Comparison of ENCODE assay signal across 11 mouse cellular contexts in the genomic region with DNA sequence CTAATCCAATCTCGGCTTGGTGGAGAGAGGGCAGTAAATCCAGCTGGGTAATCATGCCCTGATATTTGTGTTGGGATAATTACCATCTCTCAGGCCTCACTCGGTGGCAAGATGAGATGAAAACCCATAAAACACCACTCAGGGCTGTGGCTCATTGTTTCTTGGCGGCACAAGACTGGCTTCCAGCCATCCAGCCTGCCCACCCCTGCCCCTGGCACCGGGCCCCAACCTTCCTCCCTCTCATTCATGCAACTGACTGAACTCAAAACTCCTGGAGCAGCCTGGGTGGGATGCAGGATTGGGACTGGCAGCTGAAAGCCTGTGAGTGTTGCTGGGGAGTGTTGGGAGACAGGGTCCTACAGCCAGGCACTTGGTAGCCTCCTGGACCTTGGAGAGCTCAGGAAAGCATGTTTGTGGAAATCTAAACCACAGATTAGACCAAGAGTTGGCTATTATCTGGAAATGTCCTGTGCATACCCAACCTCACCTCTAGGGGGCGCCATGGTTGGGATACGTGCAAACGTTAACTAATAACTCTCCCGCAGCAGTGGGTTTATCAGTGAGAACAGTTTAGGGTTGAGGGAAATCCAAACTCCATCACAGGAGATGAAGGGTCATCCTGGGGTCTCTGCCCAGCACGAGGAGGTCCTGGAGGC.
DNase-seq lines count a peak whose midpoint lies in the region; ATAC-seq and TF ChIP-seq lines count a peak whose summit lies in the region.
"Had no signal": no experiment of that assay in that cellular context is flagged by ENCODE, and none has a peak within 500 bp of the region (broad histone marks: within the 10 kb centered on the region; RNA-seq: fewer than 3 reads in every experiment).

No protein-coding gene starts in this region.

- 42% methylated on average over 9 of the region's 9 CpGs for WGBS in hindbrain, embryonic 14.5 days
- 54% methylated on average over 9 of the region's 9 CpGs for WGBS in hindbrain, embryonic 12.5 days
- 44% methylated on average over 9 of the region's 9 CpGs for whole genome bisulfite sequencing in midbrain, embryonic 14.5 days
- WGBS in midbrain, embryonic 16.5 days, result 44% methylated on average over 9 of the region's 9 CpGs
- WGBS in olfactory bulb, adult 2 months, result 28% methylated on average over 9 of the region's 9 CpGs

- no peak overlapping the region for H3K4me3 ChIP-seq in hindbrain, embryonic 14.5 days (replicated peaks; ENCODE audit: low read length)
- no peak overlapping the region for H3K4me3 ChIP-seq in hindbrain, embryonic 12.5 days
- no peak overlapping the region for H3K4me3 ChIP-seq in midbrain, embryonic 14.5 days (replicated peaks; ENCODE audit: low read depth, low read length)
- H3K4me3 ChIP-seq in midbrain, embryonic 16.5 days (ENCODE audit: low read depth, low read length), result no peak overlapping the region
- no peak overlapping the region for H3K4me3 ChIP-seq in olfactory bulb, adult 2 months (ENCODE audit: insufficient read depth, low read depth, low read length)
- H3K4me3 ChIP-seq: limb, embryonic 12.5 days had no signal

- H3K27ac ChIP-seq in hindbrain, embryonic 14.5 days, result no peak overlapping the region
- H3K27ac ChIP-seq in hindbrain, embryonic 12.5 days, result no peak overlapping the region
- no peak overlapping the region for H3K27ac ChIP-seq in midbrain, embryonic 14.5 days (replicated peaks; ENCODE audit: low read depth, low read length)
- H3K27ac ChIP-seq in midbrain, embryonic 16.5 days (ENCODE audit: low read length), result no peak overlapping the region
- H3K27ac ChIP-seq in olfactory bulb, adult 2 months (ENCODE audit: insufficient read depth, low read depth, low read length), result no peak overlapping the region
- H3K27ac ChIP-seq: limb, embryonic 12.5 days had no signal

- ATAC-seq in hindbrain, embryonic 14.5 days (ENCODE audit: low FRiP score), result 0 out of 2 replicates have a peak, but pooled peaks have one; percentile 43
- ATAC-seq in hindbrain, embryonic 12.5 days (ENCODE audit: low FRiP score), result no peak
- no peak for ATAC-seq in midbrain, embryonic 14.5 days (ENCODE audit: low FRiP score, low TSS enrichment)
- ATAC-seq in midbrain, embryonic 16.5 days, result no peak

- H3K4me1 ChIP-seq in hindbrain, embryonic 14.5 days (replicated peaks; ENCODE audit: control insufficient read depth, insufficient read depth, low read length), result no peaks in the 10 kb centered on the region
- H3K4me1 ChIP-seq in hindbrain, embryonic 12.5 days, result 0 out of 2 replicates have a peak, but pooled peaks cover 2% of the 10 kb centered on the region
- no peaks in the 10 kb centered on the region for H3K4me1 ChIP-seq in midbrain, embryonic 14.5 days (ENCODE audit: control insufficient read depth, insufficient read depth, low read length)
- H3K4me1 ChIP-seq in midbrain, embryonic 16.5 days (ENCODE audit: control insufficient read depth, insufficient read depth, low read length), result no peaks in the 10 kb centered on the region
- H3K4me1 ChIP-seq in olfactory bulb, adult 2 months (ENCODE audit: control insufficient read depth, insufficient read depth, low read length), result peaks cover 8% of the 10 kb centered on the region
- H3K4me1 ChIP-seq: limb, embryonic 12.5 days had no signal

- DNase-seq in hindbrain, embryonic 14.5 days (ENCODE audit: low spot score), result peak; percentile 45
- peak; percentile 43 for DNase-seq in midbrain, embryonic 14.5 days
- DNase-seq in ZHBTc4 (ENCODE audit: low read depth, low spot score), result peak; percentile 55
- no peak for DNase-seq in testis, postnatal 10 days (ENCODE audit: low spot score)
- DNase-seq: kidney, adult 8-10 months; right cerebral cortex, postnatal 4 days; thymus, postnatal 25 days had no signal

- H3K9me3 ChIP-seq in hindbrain, embryonic 14.5 days (ENCODE audit: control insufficient read depth, low read length), result no peaks in the 10 kb centered on the region
- H3K9me3 ChIP-seq in hindbrain, embryonic 12.5 days (replicated peaks), result no peaks in the 10 kb centered on the region
- no peaks in the 10 kb centered on the region for H3K9me3 ChIP-seq in midbrain, embryonic 14.5 days (ENCODE audit: control insufficient read depth, low read length)
- no peaks in the 10 kb centered on the region for H3K9me3 ChIP-seq in midbrain, embryonic 16.5 days (replicated peaks; ENCODE audit: control insufficient read depth, low read length, poor library complexity, severe bottlenecking)
- H3K9me3 ChIP-seq: limb, embryonic 12.5 days had no signal

- no peaks in the 10 kb centered on the region for H3K27me3 ChIP-seq in hindbrain, embryonic 14.5 days (ENCODE audit: control insufficient read depth, insufficient read depth, low read length)
- H3K27me3 ChIP-seq in hindbrain, embryonic 12.5 days, result 0 out of 2 replicates have a peak, but pooled peaks cover 3% of the 10 kb centered on the region
- no peaks in the 10 kb centered on the region for H3K27me3 ChIP-seq in midbrain, embryonic 14.5 days (ENCODE audit: control insufficient read depth, insufficient read depth, low read length)
- H3K27me3 ChIP-seq in midbrain, embryonic 16.5 days (ENCODE audit: control insufficient read depth, insufficient read depth, low read depth, low read length), result peaks cover 3% of the 10 kb centered on the region; the same call in 1 of the 2 replicates

- H3K4me2 ChIP-seq in hindbrain, embryonic 14.5 days (replicated peaks), result no peak overlapping the region
- H3K4me2 ChIP-seq in hindbrain, embryonic 12.5 days (replicated peaks), result no peak overlapping the region
- no peak overlapping the region for H3K4me2 ChIP-seq in midbrain, embryonic 14.5 days (ENCODE audit: low read length)
- no peak overlapping the region for H3K4me2 ChIP-seq in midbrain, embryonic 16.5 days (ENCODE audit: low read length)
- H3K4me2 ChIP-seq: limb, embryonic 12.5 days had no signal

- no peak overlapping the region for H3K9ac ChIP-seq in hindbrain, embryonic 14.5 days
- H3K9ac ChIP-seq in hindbrain, embryonic 12.5 days, result no peak overlapping the region
- no peak overlapping the region for H3K9ac ChIP-seq in midbrain, embryonic 14.5 days (replicated peaks; ENCODE audit: low read length)
- no peak overlapping the region for H3K9ac ChIP-seq in midbrain, embryonic 16.5 days (ENCODE audit: low read depth, low read length)
- H3K9ac ChIP-seq: limb, embryonic 12.5 days had no signal

- H3K36me3 ChIP-seq in hindbrain, embryonic 14.5 days (replicated peaks; ENCODE audit: control insufficient read depth, insufficient read depth), result no peaks in the 10 kb centered on the region
- no peaks in the 10 kb centered on the region for H3K36me3 ChIP-seq in hindbrain, embryonic 12.5 days
- H3K36me3 ChIP-seq in midbrain, embryonic 14.5 days (ENCODE audit: control insufficient read depth, insufficient read depth, low read length), result no peaks in the 10 kb centered on the region
- H3K36me3 ChIP-seq in midbrain, embryonic 16.5 days (ENCODE audit: control insufficient read depth, insufficient read depth, low read length), result no peaks in the 10 kb centered on the region
- H3K36me3 ChIP-seq: limb, embryonic 12.5 days had no signal

- peak; percentile 30; the same call in 1 of the 2 replicates for TF ChIP-seq CTCF in olfactory bulb, adult 2 months (IDR thresholded peaks at IDR 0.05; ENCODE audit: insufficient read depth, low read depth, low read length)

- TF ChIP-seq POLR2A in olfactory bulb, adult 2 months (IDR thresholded peaks at IDR 0.05; ENCODE audit: insufficient read depth, low read depth, low read length), result no peak
